Mouse (Mus musculus) stomach, postnatal 0 days (tissue): ENCODE results near the gene Atg2b. TPM values are rescaled to one million over a fixed set of nuclear protein-coding genes. Genes with fewer than 3 reads are reported as not detected.

Experiments used
- ATAC-seq: fragments of 200-750 bp; cut with Nextera tagmentation; 2 replicates; pipeline ENCODE4 v1.8.0; 2017; ENCODE audit not compliant: low FRiP score, low TSS enrichment
- DNase-seq: peaks from one replicate; pipeline ENCODE4 v3.0.0-alpha.2; 2016; ENCODE audit warnings: low spot score
- H3K27ac ChIP-seq: fragments of 300-500 bp; sonication (generic); replicated peaks from 2 replicates; pipeline ENCODE4 v1.5.1; 2014; ENCODE audit warnings: mild to moderate bottlenecking, control low read depth
- H3K27me3 ChIP-seq: fragments of 300-500 bp; sonication (generic); 2 replicates; pipeline ENCODE4 v1.6.1; 2014; ENCODE audit warnings: low read length; ENCODE audit not compliant: control insufficient read depth, insufficient read depth
- H3K36me3 ChIP-seq: fragments of 300-500 bp; sonication (generic); 2 replicates; pipeline ENCODE4 v1.6.1; 2014; ENCODE audit warnings: low read length, mixed read lengths; ENCODE audit not compliant: control insufficient read depth, insufficient read depth
- H3K4me1 ChIP-seq: fragments of 300-500 bp; sonication (generic); replicated peaks from 2 replicates; pipeline ENCODE4 v1.6.1; 2014; ENCODE audit warnings: antibody characterized with exemption; ENCODE audit not compliant: control insufficient read depth, insufficient read depth
- H3K4me2 ChIP-seq: fragments of 300-500 bp; sonication (generic); replicated peaks from 2 replicates; pipeline ENCODE4 v1.6.1; 2014; ENCODE audit warnings: low read depth, mild to moderate bottlenecking, control low read depth, moderate library complexity
- H3K4me3 ChIP-seq: fragments of 300-500 bp; sonication (generic); 2 replicates; pipeline ENCODE4 v1.5.1; 2014; ENCODE audit warnings: low read depth, low read length, control low read depth
- H3K9ac ChIP-seq: fragments of 300-500 bp; sonication (generic); 2 replicates; pipeline ENCODE4 v1.6.1; 2014; ENCODE audit warnings: mild to moderate bottlenecking, low read length, control low read depth, mixed read lengths
- H3K9me3 ChIP-seq: fragments of 300-500 bp; sonication (generic); 2 replicates; pipeline ENCODE4 v1.6.1; 2016; ENCODE audit warnings: low read length; ENCODE audit not compliant: control insufficient read depth
- CTCF ChIP-seq: IDR thresholded peaks from 2 replicates; pipeline ENCODE4 v1.5.1; 2016; ENCODE audit warnings: antibody characterized with exemption, low read depth, mild to moderate bottlenecking, moderate library complexity
- EP300 ChIP-seq: optimal IDR thresholded peaks from 2 replicates; pipeline ENCODE3; 2016; ENCODE audit warnings: antibody characterized with exemption
- WGBS: fragments of 180-500 bp; shearing (Covaris S2); extraction: QIAGEN DNeasy Blood & Tissue Kit; methylation state at CpG from one replicate; pipeline ENCODE4 v1.1.7; 2014; 5-methylcytosine and 5-hydroxymethylcytosine counted together
- polyA plus RNA-seq: library from polyadenylated mRNA; unstranded; fragments of >200 nt; fragmentation: Nextera tagmentation; extraction: Ambion mirVana; gene quantifications from 2 replicates; pipeline ENCODE4 v1.2.1, GENCODE M21; 2015

Atg2b gene
- polyA plus RNA-seq, 1 experiment from 2014 or later, result 4.4 TPM

DNA sequence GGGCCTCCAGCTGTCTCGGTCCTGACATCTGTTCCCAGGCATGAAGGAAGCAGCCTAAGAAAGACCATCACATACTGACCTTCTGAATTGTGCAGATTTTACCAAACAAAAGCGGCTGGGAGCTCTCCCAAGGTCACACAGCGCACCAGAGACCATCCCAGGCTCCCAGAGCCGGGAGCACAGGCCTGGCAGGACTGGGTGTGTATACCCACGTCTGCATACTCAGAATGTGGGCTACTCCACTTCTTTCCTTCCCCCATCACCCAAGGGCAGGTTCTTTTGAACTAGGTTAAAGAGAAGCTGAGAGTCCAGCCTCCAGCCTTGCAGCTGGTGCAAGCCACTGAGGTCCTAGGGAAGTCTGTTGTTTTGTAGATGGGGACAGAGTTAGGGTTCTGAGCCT lies 85.9 kb downstream of the Atg2b start:
- Histone ChIP-seq H3K4me1 (no peaks in the 10 kb centered on the region), H3K9ac (no peak overlapping the region), H3K9me3 (no peaks in the 10 kb centered on the region), H3K4me2 (no peak overlapping the region), H3K27ac (no peak overlapping the region), H3K36me3 (no peaks in the 10 kb centered on the region), H3K4me3 (no peak overlapping the region), H3K27me3 (no peaks in the 10 kb centered on the region)
- DNase-seq (no peak), ATAC-seq (no peak)
- WGBS, result 43% methylated on average over 5 of the region's 5 CpGs
- no peak for TF ChIP-seq EP300
- TF ChIP-seq CTCF, result no peak

DNA sequence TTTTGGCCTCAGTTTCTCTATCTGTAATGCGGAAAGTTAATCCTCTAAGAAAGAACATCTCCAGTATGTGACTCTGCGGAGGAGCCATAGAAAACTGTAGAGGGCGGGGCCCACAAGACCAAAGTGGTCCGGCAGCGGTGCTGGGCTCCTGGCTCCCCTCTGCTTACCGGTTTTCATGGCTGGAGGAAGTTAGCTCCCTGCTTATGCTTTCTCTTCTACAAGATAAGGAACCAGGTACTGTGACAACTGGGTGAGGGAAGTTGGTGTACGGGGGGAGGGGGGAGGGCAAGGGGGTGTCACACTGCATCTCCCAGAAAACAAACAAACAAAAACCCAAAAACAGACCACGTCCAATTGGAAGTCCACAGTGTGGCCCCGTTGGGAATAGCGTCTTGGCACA lies 86.5 kb downstream of the Atg2b start:
- Histone ChIP-seq H3K27me3 (no peaks in the 10 kb centered on the region), H3K4me1 (no peaks in the 10 kb centered on the region), H3K36me3 (no peaks in the 10 kb centered on the region), H3K4me3 (no peak overlapping the region), H3K9ac (no peak overlapping the region), H3K4me2 (no peak overlapping the region), H3K27ac (no peak overlapping the region), H3K9me3 (no peaks in the 10 kb centered on the region)
- TF ChIP-seq CTCF, result no peak
- no peak for TF ChIP-seq EP300
- DNase-seq, result no peak
- 66% methylated on average over 10 of the region's 10 CpGs for WGBS
- ATAC-seq, result no peak

DNA sequence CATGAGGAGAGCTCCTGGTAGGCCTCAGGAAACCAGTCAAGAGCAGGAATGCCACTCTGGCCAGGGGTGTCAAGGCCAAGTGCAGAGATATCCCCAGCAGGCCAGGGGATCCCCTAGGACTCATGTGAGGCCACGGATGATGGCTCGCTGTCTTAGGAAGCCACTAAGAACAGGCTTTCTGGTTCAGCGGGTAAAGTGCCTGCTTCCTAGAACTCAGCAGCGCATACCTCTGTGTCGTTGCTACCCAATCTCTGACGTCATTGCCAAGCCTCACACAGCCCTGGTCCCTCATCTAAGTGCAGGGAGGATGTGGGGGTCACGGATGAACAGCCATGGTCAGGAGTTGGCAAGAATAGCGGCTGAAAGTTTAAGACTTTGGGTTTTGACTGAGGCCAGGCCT lies 87.9 kb downstream of the Atg2b start:
- WGBS, result 86% methylated on average over 8 of the region's 8 CpGs
- H3K36me3 ChIP-seq, result no peaks in the 10 kb centered on the region
- no peaks in the 10 kb centered on the region for H3K27me3 ChIP-seq
- TF ChIP-seq CTCF (no peak), EP300 (no peak)
- H3K9ac ChIP-seq, result no peak overlapping the region
- H3K9me3 ChIP-seq, result no peaks in the 10 kb centered on the region
- H3K4me3 ChIP-seq, result no peak overlapping the region
- no peak overlapping the region for H3K27ac ChIP-seq
- no peak overlapping the region for H3K4me2 ChIP-seq
- H3K4me1 ChIP-seq, result no peaks in the 10 kb centered on the region
- ATAC-seq (no peak), DNase-seq (no peak)

DNA sequence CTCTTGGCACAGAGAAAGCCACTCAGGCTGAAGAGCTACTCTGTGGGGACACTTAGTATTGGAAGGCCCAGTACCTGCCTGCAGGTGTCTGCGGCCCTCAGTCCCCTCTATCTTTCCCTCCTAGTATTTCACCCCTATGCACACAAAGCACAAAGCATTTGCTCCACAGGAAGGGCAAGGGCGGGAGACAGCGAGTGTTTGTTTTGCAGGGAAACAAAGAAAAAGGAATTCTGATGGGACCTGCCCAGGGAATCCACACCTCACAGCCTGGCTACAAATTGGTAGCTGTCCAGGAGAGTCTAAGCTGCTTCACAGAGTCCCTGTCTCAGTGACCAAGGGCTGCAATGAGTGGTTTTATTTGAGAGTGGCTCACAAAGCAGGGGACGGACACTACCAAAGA lies 91.5 kb downstream of the Atg2b start:
- no peaks in the 10 kb centered on the region for H3K4me1 ChIP-seq
- H3K27ac ChIP-seq, result no peak overlapping the region
- H3K36me3 ChIP-seq, result no peaks in the 10 kb centered on the region
- H3K4me2 ChIP-seq, result no peak overlapping the region
- DNase-seq (no peak), ATAC-seq (no peak)
- TF ChIP-seq EP300 (no peak), CTCF (no peak)
- H3K4me3 ChIP-seq, result no peak overlapping the region
- 49% methylated on average over 4 of the region's 4 CpGs for WGBS
- H3K9me3 ChIP-seq, result no peaks in the 10 kb centered on the region
- H3K27me3 ChIP-seq, result no peaks in the 10 kb centered on the region
- H3K9ac ChIP-seq, result no peak overlapping the region

DNA sequence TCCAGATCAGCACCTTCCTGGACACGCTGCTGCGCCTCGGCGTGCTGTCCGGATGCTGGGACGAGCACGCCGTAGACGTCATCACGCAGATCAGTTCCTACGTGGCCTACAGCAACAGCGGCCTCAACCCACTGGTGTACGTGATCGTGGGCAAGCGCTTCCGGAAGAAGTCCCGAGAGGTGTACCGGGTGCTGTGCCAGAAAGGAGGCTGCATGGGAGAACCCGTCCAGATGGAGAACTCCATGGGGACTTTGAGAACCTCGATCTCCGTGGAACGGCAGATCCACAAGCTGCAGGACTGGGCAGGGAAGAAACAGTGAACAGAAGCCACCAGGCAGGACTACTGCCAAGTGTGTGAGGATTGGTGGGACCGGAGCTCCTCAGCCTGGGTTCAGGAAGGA lies 92.7 kb downstream of the Atg2b start:
- Histone ChIP-seq H3K9me3 (no peaks in the 10 kb centered on the region), H3K27me3 (no peaks in the 10 kb centered on the region), H3K36me3 (no peaks in the 10 kb centered on the region), H3K9ac (no peak overlapping the region), H3K4me2 (no peak overlapping the region), H3K4me3 (no peak overlapping the region), H3K4me1 (no peaks in the 10 kb centered on the region), H3K27ac (no peak overlapping the region)
- ATAC-seq (no peak), DNase-seq (no peak)
- WGBS, result 94% methylated on average over 23 of the region's 23 CpGs
- TF ChIP-seq CTCF, result no peak
- no peak for TF ChIP-seq EP300

DNA sequence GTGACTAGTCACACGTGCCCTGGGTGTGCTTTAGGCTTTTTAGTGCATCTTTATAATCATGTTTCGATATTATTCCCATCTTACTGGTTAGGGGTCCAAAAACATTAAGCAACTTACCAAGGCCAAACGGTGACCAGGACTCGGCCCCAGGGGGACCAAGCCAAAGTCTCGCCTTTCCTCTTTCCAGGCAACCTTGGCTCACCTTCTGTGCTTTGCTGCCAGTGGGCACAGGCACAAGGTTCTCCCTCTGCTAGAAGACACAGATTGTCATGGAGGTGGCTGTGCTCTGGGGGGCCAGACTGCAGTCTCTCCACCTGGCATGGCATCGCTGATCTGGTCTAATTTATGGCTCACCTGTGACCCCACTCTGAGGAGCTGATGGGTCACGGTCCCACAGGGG lies 94.2 kb downstream of the Atg2b start:
- H3K36me3 ChIP-seq, result no peaks in the 10 kb centered on the region
- no peak overlapping the region for H3K4me2 ChIP-seq
- no peaks in the 10 kb centered on the region for H3K4me1 ChIP-seq
- ATAC-seq (no peak), DNase-seq (no peak)
- whole genome bisulfite sequencing, result 72% methylated on average over 7 of the region's 7 CpGs
- no peak overlapping the region for H3K4me3 ChIP-seq
- no peaks in the 10 kb centered on the region for H3K9me3 ChIP-seq
- H3K27me3 ChIP-seq, result no peaks in the 10 kb centered on the region
- no peak for TF ChIP-seq CTCF
- no peak for TF ChIP-seq EP300
- H3K27ac ChIP-seq, result no peak overlapping the region
- no peak overlapping the region for H3K9ac ChIP-seq

DNA sequence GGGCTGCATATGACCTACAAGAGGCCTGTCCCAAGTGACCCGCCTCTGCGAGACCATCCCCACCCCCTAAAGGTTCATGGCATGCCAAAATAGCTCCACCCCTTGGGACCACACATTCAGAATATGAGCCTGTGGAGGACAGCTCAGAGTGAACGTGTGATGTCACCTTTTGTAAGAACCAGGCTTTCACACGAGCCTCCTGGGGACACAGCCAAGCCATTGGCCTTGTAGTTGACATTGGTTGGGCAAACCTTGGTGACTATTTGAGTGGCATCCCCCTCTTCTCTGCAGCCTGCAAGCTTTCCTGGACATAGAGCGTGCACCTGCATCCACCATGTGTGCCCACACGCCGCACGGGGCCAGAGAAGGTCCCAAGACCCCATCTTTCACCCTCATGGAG lies 97.5 kb downstream of the Atg2b start:
- no peak overlapping the region for H3K4me2 ChIP-seq
- 79% methylated on average over 8 of the region's 8 CpGs for whole genome bisulfite sequencing
- TF ChIP-seq CTCF (no peak), EP300 (no peak)
- no peaks in the 10 kb centered on the region for H3K9me3 ChIP-seq
- peaks cover 2% of the 10 kb centered on the region; the same call in 1 of the 2 replicates for H3K4me1 ChIP-seq
- ATAC-seq (no peak), DNase-seq (no peak)
- H3K9ac ChIP-seq, result no peak overlapping the region
- H3K4me3 ChIP-seq, result no peak overlapping the region
- H3K27ac ChIP-seq, result no peak overlapping the region
- no peaks in the 10 kb centered on the region for H3K27me3 ChIP-seq
- H3K36me3 ChIP-seq, result no peaks in the 10 kb centered on the region
